Mouse (Mus musculus) frontal cortex, adult 2 months (tissue): ENCODE data around the gene Sppl2c. TPM values are rescaled to one million over a fixed set of nuclear protein-coding genes. Genes with fewer than 3 reads are reported as not detected.

Experiments
- DNase-seq, 2 experiments: peaks; one replicate each; pipeline ENCODE4 v3.0.0; 2022; ENCODE audit warnings: low spot score in 1 of 2; ENCODE audit errors: extremely low spot score in 1 of 2
- polyA plus RNA-seq: library from polyadenylated mRNA; depleted of rRNA; stranded (reverse); fragments of >200 nt; gene quantifications from 2 replicates; pipeline ENCODE4 v1.2.3, GENCODE M21; 2012; rRNA removed

Sppl2c gene
- polyA plus RNA-seq: not detected in 2 replicates

- DNase-seq: no peak
These were observed at the start of gene Sppl2c for GRCm38 (mm10) chr11:104186135-104186836. TSS of gene Sppl2c (plus strand) at chr11:104186327.

GRCm38 (mm10) chr11:104138976-104139375 is 47.2 kb upstream of the Sppl2c start:
- DNase-seq: no peak

DNA sequence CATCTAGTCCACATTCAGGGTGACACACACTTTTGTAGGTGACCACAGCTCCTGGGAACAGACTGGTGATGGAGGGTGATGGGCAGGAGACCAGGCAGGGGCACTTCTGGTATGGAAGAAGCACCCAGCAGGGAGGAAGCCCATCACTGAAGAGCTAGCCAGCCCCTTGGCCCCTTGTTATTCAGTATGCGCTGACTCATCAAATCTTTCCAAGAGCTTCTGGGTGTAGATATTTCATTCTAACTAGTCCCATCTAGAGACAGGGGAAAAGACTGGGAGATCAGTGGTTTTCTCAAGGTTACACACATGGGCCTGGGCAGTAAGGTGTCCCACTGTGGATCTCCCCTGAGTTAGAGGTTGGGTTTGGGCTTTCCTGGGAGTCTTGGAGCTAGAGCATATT is 41.2 kb upstream of the Sppl2c start:
- DNase-seq: no peak

- no peak for DNase-seq
These were observed 37.3 kb upstream of the Sppl2c start for GRCm38 (mm10) chr11:104148787-104149186.

GRCm38 (mm10) chr11:104150911-104151310 is 35.2 kb upstream of the Sppl2c start:
- no peak for DNase-seq

GRCm38 (mm10) chr11:104154332-104154731 is 31.8 kb upstream of the Sppl2c start:
- DNase-seq: no peak

GRCm38 (mm10) chr11:104154820-104155635 is 31.1 kb upstream of the Sppl2c start:
- DNase-seq: no peak

DNA sequence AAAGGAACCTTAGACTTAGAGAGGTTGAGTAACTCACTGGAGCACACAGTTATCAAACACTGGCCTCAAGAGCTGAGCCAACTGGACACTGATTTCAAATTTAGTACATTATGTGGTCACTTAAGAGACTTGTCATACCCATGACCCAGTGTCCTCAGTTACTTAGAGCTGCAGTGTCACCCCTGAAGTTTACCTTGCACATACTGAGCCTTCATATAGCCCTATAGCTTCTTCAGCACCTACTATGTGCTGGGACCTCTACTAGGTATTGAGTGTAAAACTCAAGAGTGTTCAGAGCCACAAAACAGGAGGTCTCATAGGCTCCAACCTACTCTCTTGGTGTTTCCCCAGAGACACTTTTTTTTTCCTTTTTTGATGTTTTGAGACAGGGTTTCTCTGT is 30.2 kb upstream of the Sppl2c start:
- DNase-seq: no peak

- DNase-seq: no peak
These were observed 29.7 kb upstream of the Sppl2c start for GRCm38 (mm10) chr11:104156391-104156790.

- peak; percentile 69 to 88 for DNase-seq
These were observed 28.4 kb upstream of the Sppl2c start for GRCm38 (mm10) chr11:104157603-104158259.

DNA sequence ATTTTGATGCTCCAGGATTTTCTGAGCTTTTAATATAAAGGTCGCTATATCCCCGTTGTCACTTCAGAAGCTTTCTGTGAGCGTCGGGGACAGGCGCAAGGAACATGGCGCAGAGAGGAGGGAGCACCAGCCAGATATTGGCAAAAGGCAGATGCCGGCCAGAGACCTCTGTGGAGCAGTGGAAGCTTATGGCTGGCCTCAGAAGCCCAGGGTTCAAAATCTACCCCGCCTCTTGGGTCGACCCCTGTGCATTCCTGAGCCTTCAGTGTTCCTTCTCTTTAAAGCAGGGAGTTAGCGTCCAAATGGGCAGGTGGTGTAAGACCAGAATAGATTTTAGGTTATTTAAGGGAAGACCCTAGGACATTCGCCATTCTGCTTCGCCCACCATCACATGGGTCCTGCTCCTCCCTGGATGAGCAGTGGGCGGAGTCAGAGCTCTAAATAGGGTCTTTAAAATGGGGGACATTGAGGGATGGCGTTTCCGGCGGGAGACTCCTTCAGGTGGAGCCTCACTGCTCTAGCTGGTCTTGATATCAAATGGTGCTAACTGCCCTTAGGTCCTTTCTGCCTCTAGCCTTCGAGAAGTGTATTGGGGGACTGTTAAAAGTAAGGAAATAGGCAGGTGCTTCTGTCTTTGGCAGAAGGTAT is 27.7 kb upstream of the Sppl2c start:
- no peak for DNase-seq

GRCm38 (mm10) chr11:104159769-104160272 is 26.3 kb upstream of the Sppl2c start:
- DNase-seq: no peak

- DNase-seq: peak in 1 of 2 experiments; percentile 27
These were observed 25.0 kb upstream of the Sppl2c start for GRCm38 (mm10) chr11:104161153-104161552.

DNA sequence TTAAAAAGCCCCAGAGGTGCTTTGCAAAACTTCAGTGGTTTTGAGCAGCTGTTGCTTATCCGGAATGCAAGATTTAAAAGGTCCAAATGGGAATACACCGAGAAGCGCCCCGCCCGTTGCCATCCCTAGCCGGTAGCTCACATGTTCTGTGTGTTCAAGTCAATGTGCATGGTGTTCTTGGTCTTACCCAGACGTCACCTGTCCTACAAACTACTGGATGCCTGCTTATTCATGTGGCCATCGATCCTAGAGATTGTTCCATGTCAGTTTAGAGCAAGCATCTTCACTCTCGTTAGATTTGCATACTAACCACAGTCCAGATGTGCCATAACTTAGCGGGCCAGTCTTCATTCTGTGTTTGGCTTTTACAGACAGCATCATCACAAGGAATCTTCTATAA is 21.9 kb upstream of the Sppl2c start:
- no peak for DNase-seq

DNA sequence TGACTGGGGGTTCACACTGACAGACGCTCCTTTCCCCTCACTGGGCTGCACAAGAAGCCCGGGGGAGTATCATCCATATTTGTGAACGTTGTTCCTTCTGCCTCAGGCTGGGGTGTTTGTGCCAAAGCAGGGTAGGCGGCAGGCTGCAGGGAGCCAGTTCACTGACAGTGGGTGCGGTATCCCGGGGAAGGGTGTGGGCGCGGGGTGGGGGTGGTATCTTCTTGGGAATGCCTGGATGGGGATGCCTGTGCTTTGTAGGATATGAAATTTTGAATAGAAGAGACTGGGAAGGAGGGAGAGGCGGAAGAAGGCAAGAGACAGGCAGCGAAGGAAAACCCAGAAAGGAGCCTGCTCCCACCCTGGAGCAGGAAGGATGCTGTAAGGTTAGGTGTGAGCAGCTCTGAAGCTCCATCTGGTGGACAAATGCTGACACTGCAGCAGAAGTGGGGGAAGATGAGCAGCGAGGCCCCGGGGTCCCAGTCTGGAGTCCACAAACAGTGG is 14.8 kb upstream of the Sppl2c start:
- peak; percentile 66 to 92 for DNase-seq

DNA sequence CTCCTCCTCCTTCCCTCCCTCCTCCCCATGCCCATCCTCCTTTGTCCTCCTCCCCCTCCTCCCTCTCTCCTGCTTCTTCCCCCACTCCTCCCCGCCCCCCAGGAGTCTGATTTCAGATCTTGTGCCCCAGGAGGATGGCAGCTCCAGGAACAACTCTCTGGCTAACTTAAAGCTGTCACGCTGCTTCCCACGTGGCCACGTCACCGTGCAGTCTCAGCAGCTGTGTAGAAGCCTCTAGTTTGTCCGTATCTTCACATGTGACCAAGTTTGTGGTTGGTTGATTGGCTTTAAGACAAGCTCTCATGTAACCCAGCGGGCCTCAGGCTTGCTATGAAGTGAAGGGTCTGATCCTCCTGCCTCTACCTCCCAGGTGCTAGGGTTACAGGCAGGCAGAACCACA is 7.2 kb upstream of the Sppl2c start:
- DNase-seq: peak in 1 of 2 experiments; percentile 46

DNA sequence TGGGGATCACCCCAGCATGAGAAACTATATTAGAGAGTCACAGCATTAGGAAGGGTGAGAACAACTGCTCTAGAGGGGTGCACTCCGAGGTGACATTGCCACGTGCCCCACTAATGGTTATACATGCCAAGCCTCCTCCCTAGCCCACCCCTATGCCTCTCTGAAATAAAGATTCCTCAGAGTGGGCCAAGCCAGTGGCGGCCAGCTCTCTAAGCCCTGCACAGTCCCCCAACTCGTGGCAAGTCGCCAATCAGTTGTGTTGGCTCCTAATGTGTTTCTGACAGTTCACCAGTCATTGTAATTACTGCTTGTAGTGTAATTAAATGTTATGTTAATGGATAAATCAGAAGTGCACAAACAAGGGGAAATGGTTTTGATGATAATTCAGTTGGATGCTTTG is 6.3 kb upstream of the Sppl2c start:
- no peak for DNase-seq

DNA sequence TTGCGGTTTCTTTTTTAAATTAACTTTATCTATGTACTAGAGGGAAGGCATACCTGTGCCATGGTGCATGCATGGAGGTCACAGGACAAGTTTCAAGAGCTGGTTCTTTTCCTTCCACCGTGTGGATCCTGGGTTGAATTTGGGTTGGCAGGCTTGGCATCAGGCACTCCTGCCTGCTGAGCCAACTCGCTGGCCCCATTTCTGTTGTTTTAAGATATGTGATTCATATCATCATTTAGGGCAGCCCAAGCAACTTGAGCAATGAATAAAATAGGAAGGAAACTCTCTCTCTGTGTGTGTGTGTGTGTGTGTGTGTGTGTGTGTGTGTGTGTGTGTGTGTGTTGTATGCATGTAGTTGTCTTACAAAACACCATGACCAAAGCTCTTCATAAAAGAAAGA is 4.0 kb upstream of the Sppl2c start:
- no peak for DNase-seq

- no peak for DNase-seq
These were observed 667 bp downstream of the Sppl2c start for GRCm38 (mm10) chr11:104186837-104187150.

DNA sequence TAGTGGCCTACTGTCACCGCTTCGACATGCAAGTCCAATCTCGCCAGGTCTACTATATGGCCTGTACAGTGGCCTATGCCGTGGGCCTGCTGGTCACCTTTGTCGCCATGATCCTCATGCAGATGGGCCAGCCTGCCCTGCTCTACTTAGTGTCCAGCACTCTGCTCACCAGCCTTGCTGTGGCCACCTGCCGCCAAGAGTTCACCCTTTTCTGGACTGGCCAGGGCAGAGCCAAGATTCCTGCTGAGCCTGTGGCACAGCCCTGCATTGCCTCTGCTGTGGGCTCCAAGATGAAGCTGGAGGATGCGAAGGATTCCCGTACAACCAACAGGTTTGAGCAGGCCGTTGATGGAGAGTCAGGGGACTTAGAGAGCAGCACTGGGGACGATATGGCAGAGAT is 1.6 kb downstream of the Sppl2c start:
- no peak for DNase-seq

DNA sequence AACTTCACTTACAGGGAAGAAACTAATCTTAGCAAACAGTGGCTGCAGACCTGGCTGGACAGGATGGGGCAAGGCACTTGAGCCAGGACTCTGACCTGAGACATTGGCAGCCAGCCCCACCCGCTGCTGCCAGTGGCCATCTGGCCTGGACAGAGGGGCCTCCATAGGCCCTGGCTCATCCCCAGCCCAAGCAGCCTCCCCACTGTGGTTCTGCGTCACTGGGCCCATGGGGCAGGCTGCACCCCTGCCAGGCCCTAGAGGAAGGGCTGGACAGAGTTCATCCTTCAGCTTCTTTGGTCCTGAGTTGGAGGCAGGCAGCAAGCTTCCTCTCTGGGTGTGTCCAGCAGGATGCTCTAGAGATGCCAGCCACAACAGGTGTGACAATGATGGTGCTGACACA is 3.9 kb downstream of the Sppl2c start:
- DNase-seq: no peak
